Mouse (Mus musculus) spleen, postnatal 36 days (tissue): ENCODE data around the gene Cadps2.

Experiments
- DNase-seq, 2 experiments: peaks; one replicate each; pipeline ENCODE4 v3.0.0; 2022; ENCODE audit warnings: low spot score in 2 of 2, mixed read lengths in 1 of 2

Gene Cadps2

GRCm38 (mm10) chr6:23253353-23254311 is 585.6 kb downstream of the Cadps2 start:
- no peak for DNase-seq

- DNase-seq: no peak
These were observed 586.8 kb downstream of the Cadps2 start for GRCm38 (mm10) chr6:23252196-23253135.

- no peak for DNase-seq
These were observed 587.8 kb downstream of the Cadps2 start for GRCm38 (mm10) chr6:23251431-23251830.

DNA sequence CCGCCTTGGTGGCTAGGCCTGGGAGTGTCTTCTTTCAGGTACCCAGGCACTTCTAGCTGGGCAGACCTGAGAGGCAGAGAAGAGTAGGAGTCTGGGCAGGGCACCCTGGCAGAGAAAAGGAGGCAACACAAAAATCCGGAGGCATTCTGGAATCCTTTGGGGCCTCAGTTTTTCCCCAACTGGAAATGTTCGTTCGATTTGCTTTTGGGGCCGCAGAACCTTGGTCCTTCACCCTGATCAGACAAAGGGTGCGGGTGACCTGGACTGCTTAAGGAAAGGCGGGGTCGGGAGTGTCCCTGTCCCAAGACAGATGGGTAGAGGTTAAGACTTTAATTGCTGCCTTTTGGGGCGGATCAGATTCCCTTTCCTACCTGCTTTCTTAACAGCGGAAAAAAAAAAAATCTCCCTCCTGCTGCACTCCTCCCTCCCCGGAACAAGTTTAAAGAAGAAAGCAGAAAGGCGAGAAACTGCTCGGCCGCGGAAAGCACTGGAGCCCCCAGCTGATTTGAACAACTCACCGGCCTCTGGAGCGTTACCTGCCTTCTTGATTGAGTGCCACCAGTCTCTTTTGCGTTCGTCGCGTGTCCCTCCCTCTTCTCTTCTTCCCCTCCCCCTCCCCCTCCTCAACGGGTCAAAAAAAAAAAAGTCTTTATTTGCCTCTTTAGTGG is 588.8 kb downstream of the Cadps2 start:
- DNase-seq: no peak

DNA sequence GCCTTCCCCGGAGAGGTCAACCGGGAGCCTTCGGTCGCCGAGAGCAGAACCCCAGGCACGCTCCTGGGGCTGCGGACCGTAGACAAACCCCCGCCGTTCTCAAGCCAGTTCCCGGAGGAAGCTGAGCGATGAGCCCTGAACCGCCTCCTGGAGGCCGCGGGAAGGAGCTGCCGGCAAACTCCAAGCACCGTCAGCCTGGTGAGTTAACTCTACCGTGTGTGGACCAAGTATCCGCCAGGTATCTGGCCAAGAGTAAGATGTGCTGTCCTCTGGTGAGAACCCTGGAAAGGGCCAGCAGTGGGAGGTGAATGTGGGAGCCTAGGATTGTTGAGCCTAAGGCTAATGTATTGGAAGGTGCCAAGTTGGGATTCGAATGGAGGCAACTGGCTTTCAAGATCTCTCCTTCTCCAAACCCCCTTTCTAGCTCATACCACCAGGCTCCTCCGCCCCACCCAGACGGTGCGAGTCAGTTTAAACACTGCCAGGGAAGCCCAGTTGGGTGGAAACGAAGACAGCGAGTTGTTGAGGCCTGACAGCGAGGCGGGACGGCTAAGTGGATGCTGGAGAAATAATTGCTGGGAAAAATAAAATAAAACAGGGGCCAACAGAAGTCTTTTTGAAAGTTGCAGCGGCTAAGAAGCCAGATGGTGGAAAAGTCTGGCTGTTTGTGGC is 589.5 kb downstream of the Cadps2 start:
- DNase-seq: no peak

DNA sequence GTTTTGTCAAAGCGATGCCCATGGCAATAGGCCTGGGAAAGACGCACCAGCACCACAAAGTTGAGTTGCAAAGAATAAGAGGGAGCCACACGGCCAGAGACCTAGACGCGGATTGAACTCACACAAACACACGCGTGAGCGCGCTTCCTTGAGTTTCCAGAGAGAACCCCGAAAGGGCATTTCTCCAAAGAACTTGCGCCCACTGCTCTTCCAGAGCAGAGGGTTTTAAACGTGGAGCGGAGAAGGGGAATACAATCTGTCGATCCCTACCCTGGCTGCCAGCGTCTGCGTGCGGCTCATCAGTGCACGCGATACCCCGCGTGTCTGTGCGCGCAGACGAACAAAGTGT is 590.2 kb downstream of the Cadps2 start:
- no peak for DNase-seq

DNA sequence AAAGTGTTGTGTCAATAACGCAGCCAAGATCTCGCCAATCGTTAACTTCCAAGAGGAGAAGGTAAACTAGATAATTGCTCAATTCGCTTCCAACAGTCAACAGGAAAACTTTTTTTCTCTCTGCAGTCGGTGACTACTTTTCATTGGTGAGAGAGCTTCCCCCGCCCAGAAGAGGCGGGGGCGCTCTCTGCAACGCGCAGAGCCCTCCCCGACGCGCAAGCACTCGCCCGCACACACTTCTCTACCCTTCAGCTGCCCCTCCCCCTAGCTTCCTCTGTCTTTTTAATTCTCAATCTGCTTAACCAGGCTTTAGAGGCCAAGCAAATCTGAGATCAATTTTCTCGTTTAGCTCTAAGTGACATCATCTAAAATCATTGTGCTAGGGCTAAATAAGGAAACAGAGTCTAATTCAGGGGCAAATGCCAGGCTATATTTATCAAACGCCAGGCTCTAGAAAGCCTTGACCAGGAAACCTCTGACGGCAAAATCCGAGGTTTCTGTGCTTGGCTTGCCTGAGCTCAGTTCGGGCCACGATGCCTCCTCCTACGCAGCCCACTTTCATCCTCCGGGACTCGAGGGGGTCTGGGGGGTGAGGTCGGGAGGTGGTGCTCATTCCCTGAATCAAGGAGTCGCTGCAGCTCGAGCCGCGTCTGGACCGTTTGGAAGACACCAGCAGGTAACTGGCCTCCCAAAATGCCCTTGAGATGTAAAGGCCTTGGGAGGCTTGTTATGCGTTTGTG is 590.7 kb downstream of the Cadps2 start, which contains the start of gene Fezf1:
Fezf1 (minus strand) TSS at position 50 of the 740 bp plus-strand sequence.
- DNase-seq: no peak

GRCm38 (mm10) chr6:23247512-23248312 is 591.5 kb downstream of the Cadps2 start:
- no peak for DNase-seq

GRCm38 (mm10) chr6:23246790-23247511 is 592.3 kb downstream of the Cadps2 start:
- no peak for DNase-seq

GRCm38 (mm10) chr6:23246061-23246789 is 593.0 kb downstream of the Cadps2 start:
- no peak for DNase-seq

GRCm38 (mm10) chr6:23245545-23246011 is 593.6 kb downstream of the Cadps2 start:
- DNase-seq: no peak

DNA sequence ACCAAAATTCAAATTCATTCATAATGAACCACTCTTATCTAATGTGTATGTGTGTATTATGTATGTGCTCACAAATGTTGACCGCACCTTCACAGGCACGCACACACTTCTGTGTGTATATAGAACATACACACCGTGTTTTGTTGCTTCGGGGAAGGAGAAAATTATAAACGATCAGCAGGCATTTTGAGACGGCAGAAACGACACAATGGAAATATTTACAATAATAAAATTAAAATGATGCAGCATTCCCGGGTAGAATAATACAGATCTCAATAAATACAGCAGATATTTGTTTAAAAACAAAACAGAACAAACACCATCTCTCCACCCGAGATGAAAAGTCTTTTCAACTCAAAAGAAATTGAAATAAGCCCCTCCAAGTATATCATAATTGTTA is 594.1 kb downstream of the Cadps2 start:
- no peak for DNase-seq

- DNase-seq: no peak
These were observed 595.1 kb downstream of the Cadps2 start for GRCm38 (mm10) chr6:23243821-23244760.
